Mouse (Mus musculus): Measurements from ENCODE around the gene Ccr10.

Ccr10 gene

GRCm38 (mm10) chr11:101154648-101155047, 20.6 kb downstream of the Ccr10 start:
- no peak for DNase-seq (ENCODE audit: low spot score in 2 of 2)

GRCm38 (mm10) chr11:101152825-101153224, 22.4 kb downstream of the Ccr10 start:
- DNase-seq (ENCODE audit: low spot score in 2 of 2): no peak

- DNase-seq (ENCODE audit: low spot score in 2 of 2): no peak
These were observed 24.2 kb downstream of the Ccr10 start for GRCm38 (mm10) chr11:101151063-101151462.

DNA sequence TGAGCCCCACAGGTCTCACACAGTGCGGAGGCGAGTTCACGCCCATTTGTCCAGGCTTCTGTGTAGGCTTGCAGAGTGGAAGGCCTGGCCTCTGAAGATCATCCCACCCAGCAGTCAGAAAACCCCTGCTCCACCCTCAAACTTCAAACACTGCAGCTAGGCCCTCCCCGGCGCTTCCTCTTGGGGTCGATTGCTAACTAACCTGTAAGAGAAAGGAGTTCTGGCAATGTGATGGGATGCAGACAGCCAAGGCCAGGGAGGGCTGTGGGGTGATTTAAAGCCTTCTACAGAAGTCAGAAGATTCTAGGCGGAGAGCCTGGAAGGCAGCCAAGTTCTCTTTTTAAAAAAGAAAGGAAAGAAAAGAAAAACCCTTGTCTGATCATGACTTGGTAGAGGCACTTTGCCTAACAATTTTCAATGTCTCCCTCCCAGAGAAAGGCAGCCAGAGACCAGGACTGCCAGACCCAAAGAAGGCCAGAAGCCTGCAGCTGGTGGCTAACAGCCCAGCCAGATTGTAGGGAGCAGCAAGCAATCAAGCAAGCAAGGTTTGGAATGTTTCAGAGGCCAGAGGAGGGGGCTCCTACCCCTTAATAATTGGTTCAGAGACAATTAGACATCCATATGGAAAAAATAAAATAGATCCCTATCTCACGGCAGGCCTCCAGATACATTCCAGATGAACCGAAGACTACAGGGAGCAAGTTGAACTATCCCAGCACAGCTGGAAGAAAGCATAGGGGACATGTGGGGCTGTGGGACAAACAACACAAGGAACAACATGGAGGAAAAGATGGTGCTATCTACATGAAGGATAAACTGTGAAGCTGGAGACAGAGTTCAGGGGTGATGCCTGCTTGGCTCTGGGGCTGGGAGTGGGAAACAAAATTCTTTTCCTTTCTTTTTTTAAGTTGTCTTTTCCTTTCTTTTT, 25.8 kb downstream of the Ccr10 start:
- DNase-seq (ENCODE audit: low spot score in 2 of 2): no peak

DNA sequence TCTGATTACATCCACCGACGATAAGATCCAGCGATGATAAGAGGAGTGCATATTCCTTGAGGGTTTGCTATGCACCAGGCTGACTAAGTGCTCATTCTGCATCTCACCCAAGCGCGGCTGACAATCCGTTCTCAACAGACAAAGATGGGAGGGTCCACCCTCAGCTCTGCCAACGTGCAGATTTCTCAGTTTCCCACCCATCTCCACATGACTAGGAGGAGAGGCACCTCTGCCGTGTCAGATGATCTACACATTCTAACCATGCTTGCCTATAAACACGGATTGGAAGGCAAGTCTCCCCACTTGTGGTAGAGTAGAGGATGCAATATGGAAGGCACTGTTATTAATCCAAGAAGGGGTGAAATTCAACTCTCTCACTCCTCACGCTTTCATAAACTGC, 26.5 kb downstream of the Ccr10 start:
- no peak for DNase-seq (ENCODE audit: low spot score in 2 of 2)

- DNase-seq (ENCODE audit: low spot score in 2 of 2): no peak
These were observed 28.9 kb downstream of the Ccr10 start for GRCm38 (mm10) chr11:101146377-101146776.

DNA sequence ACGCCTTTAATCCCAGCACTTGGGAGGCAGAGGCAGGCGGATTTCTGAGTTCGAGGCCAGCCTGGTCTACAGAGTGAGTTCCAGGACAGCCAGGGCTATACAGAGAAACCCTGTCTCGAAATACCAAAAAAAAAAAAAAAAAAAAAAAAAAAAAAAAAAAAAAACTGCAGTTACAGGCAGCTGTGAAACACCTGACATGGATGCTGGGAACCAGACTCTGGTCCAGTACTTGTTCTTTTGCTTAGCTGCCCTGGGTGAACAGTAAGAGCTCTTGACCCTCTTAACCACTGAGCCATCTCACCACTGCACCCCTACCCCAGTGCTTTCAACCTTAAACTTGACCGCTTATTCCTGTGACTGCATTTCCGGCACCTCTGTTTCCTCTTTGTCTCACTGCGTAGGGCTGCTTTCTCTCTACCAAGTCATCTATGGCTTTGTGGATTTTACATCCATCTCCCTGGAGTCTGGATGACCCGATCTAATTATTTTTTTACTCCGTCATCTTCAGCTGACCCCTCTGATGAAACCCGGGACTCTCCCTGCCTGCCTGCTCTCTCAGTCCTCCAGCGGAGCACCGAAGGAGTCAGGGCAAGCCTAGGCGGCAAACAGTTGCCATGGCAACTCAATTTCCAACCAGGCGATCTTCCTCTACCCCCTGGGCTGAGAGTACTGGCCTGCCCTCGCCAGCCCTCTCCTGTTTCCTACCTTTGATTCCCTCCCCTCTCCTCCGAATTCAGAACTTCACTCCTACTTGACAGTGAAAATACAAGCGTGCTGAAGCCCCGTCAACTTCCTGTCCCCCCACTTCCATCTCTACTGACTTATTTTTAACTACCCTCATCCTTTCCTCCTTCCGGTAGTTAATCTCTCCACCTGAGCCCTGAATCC, 31.7 kb downstream of the Ccr10 start:
- no peak for DNase-seq (ENCODE audit: low spot score in 2 of 2)

- no peak for DNase-seq (ENCODE audit: low spot score in 2 of 2)
These were observed 32.9 kb downstream of the Ccr10 start for GRCm38 (mm10) chr11:101142215-101142967.

DNA sequence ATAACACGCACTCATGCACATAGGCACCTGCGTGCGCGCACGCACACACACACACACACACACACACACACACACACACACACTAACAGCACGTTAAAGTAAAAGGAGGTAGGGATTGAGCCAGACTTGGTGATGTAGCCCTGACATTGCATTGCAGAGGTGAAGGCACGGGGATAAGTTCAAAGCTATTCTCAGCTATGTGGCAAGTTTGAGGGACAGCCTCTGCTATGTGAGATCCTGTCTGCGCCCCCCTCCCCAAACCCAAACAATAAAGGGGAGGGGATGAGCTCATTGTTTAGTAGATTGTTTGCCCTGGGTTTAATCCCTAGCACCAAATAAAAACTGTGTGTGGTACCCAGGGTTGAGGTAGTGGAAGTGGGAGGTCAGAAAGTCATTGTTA, 34.2 kb downstream of the Ccr10 start:
- no peak for DNase-seq (ENCODE audit: low spot score in 2 of 2)

GRCm38 (mm10) chr11:101140164-101140819, 35.0 kb downstream of the Ccr10 start:
- no peak for DNase-seq (ENCODE audit: low spot score in 2 of 2)

- no peak for DNase-seq (ENCODE audit: low spot score in 2 of 2)
These were observed 36.6 kb downstream of the Ccr10 start for GRCm38 (mm10) chr11:101138536-101139181.

- DNase-seq (ENCODE audit: low spot score in 2 of 2): no peak
These were observed 38.2 kb downstream of the Ccr10 start for GRCm38 (mm10) chr11:101137000-101137399.

- DNase-seq (ENCODE audit: low spot score in 2 of 2): no peak
These were observed 40.9 kb downstream of the Ccr10 start for GRCm38 (mm10) chr11:101134217-101134865.

GRCm38 (mm10) chr11:101133037-101133436, 42.2 kb downstream of the Ccr10 start:
- DNase-seq (ENCODE audit: low spot score in 2 of 2): no peak

DNA sequence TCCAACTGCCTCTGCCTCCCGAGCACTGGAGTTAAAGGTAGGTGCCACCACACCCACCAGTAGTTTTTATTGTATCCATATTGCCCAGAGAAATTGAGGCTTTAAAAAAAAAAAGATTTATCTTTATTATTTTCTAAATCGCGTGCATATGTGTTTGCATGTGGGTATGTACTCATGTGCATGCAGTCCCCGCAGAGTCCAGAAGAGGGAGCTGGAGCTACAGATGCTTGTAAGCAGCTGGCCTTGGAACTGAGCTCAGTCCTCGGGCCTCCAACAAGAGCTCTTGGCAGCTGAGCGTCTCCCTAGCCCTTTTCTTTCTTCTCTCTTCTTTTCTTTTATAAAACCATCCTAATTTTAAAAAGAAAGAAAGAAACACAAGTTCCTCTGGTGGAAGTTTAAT, 43.5 kb downstream of the Ccr10 start:
- DNase-seq (ENCODE audit: low spot score in 2 of 2): no peak

GRCm38 (mm10) chr11:101131187-101131586, 44.1 kb downstream of the Ccr10 start:
- DNase-seq (ENCODE audit: low spot score in 2 of 2): no peak

DNA sequence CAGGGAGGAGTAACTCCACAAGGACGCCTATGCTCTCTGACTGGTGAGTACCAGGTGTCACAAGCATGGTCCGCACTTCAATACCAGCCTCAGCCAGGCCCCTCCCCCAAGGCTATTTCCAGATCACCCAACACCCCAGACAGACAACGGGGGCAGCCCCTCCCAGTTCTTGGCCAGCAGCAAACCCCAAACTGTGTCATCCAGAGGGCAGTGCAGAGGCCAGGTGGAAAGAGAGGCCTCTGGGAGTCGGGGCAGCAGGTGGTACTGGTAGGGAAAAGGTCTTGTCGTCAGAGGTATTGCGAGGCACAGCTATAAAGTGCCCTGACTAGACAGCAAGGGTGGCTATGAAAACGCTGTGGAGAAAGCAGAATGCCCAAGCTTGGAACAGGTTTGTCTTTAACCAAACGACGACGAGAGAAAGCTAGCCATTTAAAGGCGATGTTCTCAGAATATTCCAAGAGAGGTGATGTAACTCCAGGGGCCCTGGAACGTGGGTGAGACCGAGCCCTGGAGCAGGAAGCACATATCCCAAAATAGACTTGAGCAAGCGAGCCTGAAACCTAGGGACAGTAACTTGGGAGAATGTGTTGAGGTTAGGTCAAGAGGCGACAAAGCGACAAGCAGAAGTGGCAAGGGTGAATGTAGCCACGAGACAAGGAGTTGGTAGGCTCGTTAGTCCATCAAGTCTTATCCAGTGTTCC, 45.0 kb downstream of the Ccr10 start:
- no peak for DNase-seq (ENCODE audit: low spot score in 2 of 2)

DNA sequence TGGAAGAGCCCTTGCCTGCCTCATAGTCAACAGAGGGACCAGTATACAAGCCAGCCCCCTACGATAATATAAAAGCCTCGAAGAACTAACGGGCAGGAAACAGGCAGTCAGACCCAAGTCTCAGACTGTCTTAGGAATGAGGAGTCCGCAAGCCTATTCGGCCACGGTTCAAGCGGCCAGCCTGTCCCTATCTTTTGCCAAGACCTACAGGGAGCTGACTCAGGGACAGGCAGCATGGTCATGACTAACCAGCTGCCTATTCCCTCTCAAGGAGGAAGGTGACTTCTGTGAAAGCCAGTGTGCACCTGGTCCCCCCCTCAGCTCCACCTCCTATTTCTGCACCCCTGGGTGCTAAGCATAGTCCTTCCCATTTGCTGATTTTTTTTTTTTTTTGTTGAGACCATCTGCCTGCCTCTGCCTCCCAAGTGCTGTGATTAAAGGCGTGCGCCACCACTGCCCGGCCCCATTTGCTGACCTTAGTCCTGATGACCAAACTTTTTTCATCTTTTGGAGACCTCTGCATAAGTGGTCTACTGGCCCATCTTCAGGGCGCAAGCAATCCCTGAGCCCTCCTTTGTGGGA, 46.2 kb downstream of the Ccr10 start:
- DNase-seq (ENCODE audit: low spot score in 2 of 2): no peak

- DNase-seq (ENCODE audit: low spot score in 2 of 2): no peak
These were observed 48.2 kb downstream of the Ccr10 start for GRCm38 (mm10) chr11:101127075-101127474.

Measured in frontal cortex, postnatal 10 days (tissue).